Mouse (Mus musculus): ENCODE results near the gene Plpp2. TPM values are rescaled to one million over a fixed set of nuclear protein-coding genes. Genes with fewer than 3 reads are reported as not detected.

The Plpp2 gene
- total and polyA plus RNA-seq, 3 experiments = 2.3 to 3.8 (median 3.5) TPM

GRCm38 (mm10) chr10:79548971-79549723 is 15.6 kb upstream of the Plpp2 start:
- H3K27ac ChIP-seq = no peak overlapping the region
- no peaks in the 10 kb centered on the region; the same call in 1 of the 2 replicates for H3K4me1 ChIP-seq (ENCODE audit: control insufficient read depth, insufficient read depth, low read length)
- H3K27me3 ChIP-seq (ENCODE audit: control insufficient read depth, insufficient read depth, low read length) = no peaks in the 10 kb centered on the region
- H3K4me3 ChIP-seq = no peak overlapping the region
- intact Hi-C loops (cut with DNase I) = no loop called here
- TF ChIP-seq EP300 (IDR thresholded peaks at IDR 0.05; ENCODE audit: insufficient read depth, low read depth, low read length) (no peak), CTCF (IDR thresholded peaks at IDR 0.05) (no peak), POLR2A (IDR thresholded peaks at IDR 0.05; ENCODE audit: insufficient read depth, low read depth, low read length) (no peak)
- DNase-seq = peak in 1 of 2 experiments; percentile 13
- H3K79me2 ChIP-seq (replicated peaks; ENCODE audit: control insufficient read depth, insufficient read depth, low read length) = no peaks in the 10 kb centered on the region
- H3K36me3 ChIP-seq (ENCODE audit: control insufficient read depth, insufficient read depth, low read length) = no peaks in the 10 kb centered on the region
- no peak overlapping the region for H3K9ac ChIP-seq (ENCODE audit: low read depth, low read length)
- 92% methylated on average over 18 of the region's 18 CpGs for WGBS

- TF ChIP-seq CTCF (IDR thresholded peaks at IDR 0.05) (no peak), EP300 (IDR thresholded peaks at IDR 0.05; ENCODE audit: insufficient read depth, low read depth, low read length) (no peak), POLR2A (IDR thresholded peaks at IDR 0.05; ENCODE audit: insufficient read depth, low read depth, low read length) (no peak)
- intact Hi-C loops (cut with DNase I) = no loop called here
- peak in 1 of 2 experiments; percentile 1 for DNase-seq
- Histone ChIP-seq H3K4me3 (no peak overlapping the region), H3K27me3 (ENCODE audit: control insufficient read depth, insufficient read depth, low read length) (no peaks in the 10 kb centered on the region), H3K36me3 (ENCODE audit: control insufficient read depth, insufficient read depth, low read length) (no peaks in the 10 kb centered on the region), H3K9ac (ENCODE audit: low read depth, low read length) (no peak overlapping the region), H3K79me2 (replicated peaks; ENCODE audit: control insufficient read depth, insufficient read depth, low read length) (no peaks in the 10 kb centered on the region), H3K4me1 (ENCODE audit: control insufficient read depth, insufficient read depth, low read length) (no peaks in the 10 kb centered on the region; the same call in 1 of the 2 replicates), H3K27ac (no peak overlapping the region)
- 96% methylated on average over 5 of the region's 5 CpGs for WGBS
Measured at GRCm38 (mm10) chr10:79548546-79548945, 14.9 kb upstream of the Plpp2 start.

- H3K4me1 ChIP-seq (ENCODE audit: control insufficient read depth, insufficient read depth, low read length) = no peaks in the 10 kb centered on the region
- no peaks in the 10 kb centered on the region for H3K27me3 ChIP-seq (ENCODE audit: control insufficient read depth, insufficient read depth, low read length)
- no peak overlapping the region for H3K27ac ChIP-seq
- peak in 1 of 2 experiments; percentile 14 for DNase-seq
- WGBS = 70% methylated on average over 5 of the region's 5 CpGs
- no peak overlapping the region for H3K9ac ChIP-seq (ENCODE audit: low read depth, low read length)
- intact Hi-C loops (cut with DNase I) = no loop called here
- no peaks in the 10 kb centered on the region for H3K79me2 ChIP-seq (replicated peaks; ENCODE audit: control insufficient read depth, insufficient read depth, low read length)
- H3K36me3 ChIP-seq (ENCODE audit: control insufficient read depth, insufficient read depth, low read length) = no peaks in the 10 kb centered on the region
- H3K4me3 ChIP-seq = no peak overlapping the region
- TF ChIP-seq EP300 (IDR thresholded peaks at IDR 0.05; ENCODE audit: insufficient read depth, low read depth, low read length) (no peak), POLR2A (IDR thresholded peaks at IDR 0.05; ENCODE audit: insufficient read depth, low read depth, low read length) (no peak), CTCF (IDR thresholded peaks at IDR 0.05) (no peak)
Measured at GRCm38 (mm10) chr10:79547148-79547675, 13.6 kb upstream of the Plpp2 start.

GRCm38 (mm10) chr10:79546483-79546882 is 12.9 kb upstream of the Plpp2 start:
- Histone ChIP-seq H3K9ac (ENCODE audit: low read depth, low read length) (no peak overlapping the region), H3K79me2 (replicated peaks; ENCODE audit: control insufficient read depth, insufficient read depth, low read length) (no peaks in the 10 kb centered on the region), H3K27me3 (ENCODE audit: control insufficient read depth, insufficient read depth, low read length) (no peaks in the 10 kb centered on the region), H3K36me3 (ENCODE audit: control insufficient read depth, insufficient read depth, low read length) (no peaks in the 10 kb centered on the region), H3K4me1 (ENCODE audit: control insufficient read depth, insufficient read depth, low read length) (no peaks in the 10 kb centered on the region), H3K4me3 (no peak overlapping the region), H3K27ac (no peak overlapping the region)
- no peak for TF ChIP-seq CTCF (IDR thresholded peaks at IDR 0.05)
- no peak for TF ChIP-seq EP300 (IDR thresholded peaks at IDR 0.05; ENCODE audit: insufficient read depth, low read depth, low read length)
- no peak for TF ChIP-seq POLR2A (IDR thresholded peaks at IDR 0.05; ENCODE audit: insufficient read depth, low read depth, low read length)
- DNase-seq = peak in 1 of 2 experiments; percentile 9
- WGBS = 94% methylated on average over 11 of the region's 11 CpGs
- intact Hi-C loops (cut with DNase I) = no loop called here

GRCm38 (mm10) chr10:79545891-79546290 is 12.3 kb upstream of the Plpp2 start:
- Histone ChIP-seq H3K36me3 (ENCODE audit: control insufficient read depth, insufficient read depth, low read length) (no peaks in the 10 kb centered on the region), H3K27ac (no peak overlapping the region), H3K4me3 (no peak overlapping the region), H3K4me1 (ENCODE audit: control insufficient read depth, insufficient read depth, low read length) (no peaks in the 10 kb centered on the region), H3K9ac (ENCODE audit: low read depth, low read length) (no peak overlapping the region), H3K79me2 (replicated peaks; ENCODE audit: control insufficient read depth, insufficient read depth, low read length) (no peaks in the 10 kb centered on the region), H3K27me3 (ENCODE audit: control insufficient read depth, insufficient read depth, low read length) (no peaks in the 10 kb centered on the region)
- peak; percentile 0 to 1 for DNase-seq
- TF ChIP-seq CTCF (IDR thresholded peaks at IDR 0.05) (no peak), EP300 (IDR thresholded peaks at IDR 0.05; ENCODE audit: insufficient read depth, low read depth, low read length) (no peak), POLR2A (IDR thresholded peaks at IDR 0.05; ENCODE audit: insufficient read depth, low read depth, low read length) (no peak)
- 93% methylated on average over 12 of the region's 12 CpGs for WGBS
- intact Hi-C loops (cut with DNase I) = no loop called here

GRCm38 (mm10) chr10:79544631-79545030 is 11.0 kb upstream of the Plpp2 start:
- TF ChIP-seq CTCF (IDR thresholded peaks at IDR 0.05) (no peak), POLR2A (IDR thresholded peaks at IDR 0.05; ENCODE audit: insufficient read depth, low read depth, low read length) (no peak), EP300 (IDR thresholded peaks at IDR 0.05; ENCODE audit: insufficient read depth, low read depth, low read length) (no peak)
- H3K27me3 ChIP-seq (ENCODE audit: control insufficient read depth, insufficient read depth, low read length) = no peaks in the 10 kb centered on the region
- no peak overlapping the region for H3K27ac ChIP-seq
- H3K36me3 ChIP-seq (ENCODE audit: control insufficient read depth, insufficient read depth, low read length) = no peaks in the 10 kb centered on the region
- H3K4me1 ChIP-seq (ENCODE audit: control insufficient read depth, insufficient read depth, low read length) = no peaks in the 10 kb centered on the region
- H3K4me3 ChIP-seq = no peak overlapping the region
- WGBS = 94% methylated on average over 5 of the region's 5 CpGs
- intact Hi-C loops (cut with DNase I) = no loop called here
- H3K9ac ChIP-seq (ENCODE audit: low read depth, low read length) = no peak overlapping the region
- DNase-seq = peak in 1 of 2 experiments; percentile 12
- no peaks in the 10 kb centered on the region for H3K79me2 ChIP-seq (replicated peaks; ENCODE audit: control insufficient read depth, insufficient read depth, low read length)
